Mouse (Mus musculus) spleen, adult 2 months (tissue): ENCODE data around the gene Ak2. TPM values are rescaled to one million over a fixed set of nuclear protein-coding genes. Genes with fewer than 3 reads are reported as not detected.

Source experiments
- DNase-seq, 2 experiments: peaks; one replicate each; pipeline versions ENCODE4 v3.0.0 to v3.0.0-alpha.2; 2012 to 2021; ENCODE audit warnings: low spot score in 2 of 2, low read depth in 1 of 2
- H3K27ac ChIP-seq: fragments of 200-500 bp; 2 replicates; pipeline ENCODE4 v1.5.1; 2012; ENCODE audit warnings: low read length, inconsistent platforms; ENCODE audit not compliant: insufficient read depth
- H3K27me3 ChIP-seq: fragments of 200-500 bp; 2 replicates; pipeline ENCODE4 v1.6.1; 2012; ENCODE audit warnings: mild to moderate bottlenecking, moderate library complexity, low read length, inconsistent platforms; ENCODE audit not compliant: control insufficient read depth, insufficient read depth
- H3K36me3 ChIP-seq: fragments of 200-500 bp; 2 replicates; pipeline ENCODE4 v1.6.1; 2012; ENCODE audit warnings: mild to moderate bottlenecking, low read length, inconsistent platforms; ENCODE audit not compliant: control insufficient read depth, insufficient read depth
- H3K4me1 ChIP-seq: fragments of 200-500 bp; 2 replicates; pipeline ENCODE4 v1.6.1; 2011; ENCODE audit warnings: inconsistent platforms; ENCODE audit not compliant: control insufficient read depth, insufficient read depth, insufficient read length
- H3K4me3 ChIP-seq: fragments of 200-500 bp; 2 replicates; pipeline ENCODE4 v1.5.1; 2011; ENCODE audit warnings: mild to moderate bottlenecking, inconsistent platforms; ENCODE audit not compliant: insufficient read depth, insufficient read length; ENCODE audit errors: extremely low read depth
- CTCF ChIP-seq: fragments of 200-500 bp; IDR thresholded peaks from 2 replicates; pipeline ENCODE4 v1.5.1; 2011; ENCODE audit warnings: mild to moderate bottlenecking, inconsistent platforms; ENCODE audit not compliant: insufficient read depth, insufficient read length, insufficient replicate concordance; ENCODE audit errors: extremely low read depth
- POLR2A ChIP-seq: fragments of 200-500 bp; IDR thresholded peaks from 2 replicates; pipeline ENCODE4 v1.6.1; 2011; ENCODE audit warnings: low read depth, low read length, inconsistent platforms
- whole genome bisulfite sequencing: fragments of 180-500 bp; shearing (Covaris S2); methylation state at CpG from one replicate; pipeline ENCODE4 v1.1.7; 2018; 5-methylcytosine and 5-hydroxymethylcytosine counted together
- polyA plus RNA-seq: library from polyadenylated mRNA; depleted of rRNA; stranded (reverse); fragments of >200 nt; gene quantifications from 2 replicates; pipeline ENCODE4 v1.2.3, GENCODE M21; 2012

Gene Ak2
- polyA plus RNA-seq, 1 experiment = 32.2 TPM

DNA sequence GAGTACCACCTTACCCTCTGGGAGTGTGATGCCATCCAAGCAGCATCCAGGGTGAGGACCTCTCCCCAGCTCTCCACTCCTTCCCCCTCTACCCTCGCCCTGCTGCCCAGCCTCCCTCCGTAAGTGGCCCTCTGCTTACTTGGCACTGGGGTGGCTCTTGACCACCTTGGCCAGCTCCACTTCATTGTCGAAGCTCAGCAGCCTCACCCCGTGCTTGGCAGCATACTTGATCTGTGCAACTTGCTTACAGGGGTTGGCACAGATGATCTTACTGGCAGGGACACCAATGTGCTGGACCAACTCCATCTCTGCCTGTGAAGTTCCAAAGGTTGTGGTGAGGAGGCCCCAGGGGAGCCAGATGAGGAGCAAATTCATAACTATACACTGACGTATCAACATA is 41.3 kb upstream of the Ak2 start:
- Histone ChIP-seq H3K27me3 (no peaks in the 10 kb centered on the region), H3K27ac (no peak overlapping the region), H3K4me1 (no peaks in the 10 kb centered on the region), H3K4me3 (no peak overlapping the region), H3K36me3 (no peaks in the 10 kb centered on the region)
- WGBS = 81% methylated on average over 5 of the region's 5 CpGs
- no peak for DNase-seq
- TF ChIP-seq CTCF (no peak), POLR2A (no peak)

- Histone ChIP-seq H3K36me3 (no peaks in the 10 kb centered on the region), H3K27me3 (no peaks in the 10 kb centered on the region), H3K27ac (no peak overlapping the region), H3K4me3 (no peak overlapping the region), H3K4me1 (no peaks in the 10 kb centered on the region)
- TF ChIP-seq POLR2A (no peak), CTCF (no peak)
- WGBS = 87% methylated on average over 5 of the region's 5 CpGs
- DNase-seq = no peak
These were observed 37.9 kb upstream of the Ak2 start for GRCm38 (mm10) chr4:128953851-128954250.

- DNase-seq = peak in 1 of 2 experiments; percentile 14
- H3K4me1 ChIP-seq = no peaks in the 10 kb centered on the region
- no peaks in the 10 kb centered on the region for H3K36me3 ChIP-seq
- 56% methylated on average over 11 of the region's 11 CpGs for WGBS
- no peak overlapping the region for H3K4me3 ChIP-seq
- no peak overlapping the region for H3K27ac ChIP-seq
- peaks cover 11% of the 10 kb centered on the region for H3K27me3 ChIP-seq
- TF ChIP-seq CTCF (peak; percentile 30; the same call in 1 of the 2 replicates), POLR2A (no peak)
These were observed 34.4 kb upstream of the Ak2 start for GRCm38 (mm10) chr4:128957155-128957911.

- Histone ChIP-seq H3K36me3 (no peaks in the 10 kb centered on the region), H3K27ac (no peak overlapping the region), H3K27me3 (peaks cover 15% of the 10 kb centered on the region), H3K4me1 (peaks cover 4% of the 10 kb centered on the region; the same call in 1 of the 2 replicates), H3K4me3 (no peak overlapping the region)
- DNase-seq = no peak
- TF ChIP-seq CTCF (no peak), POLR2A (no peak)
- 94% methylated on average over 11 of the region's 11 CpGs for WGBS
These were observed 33.6 kb upstream of the Ak2 start for GRCm38 (mm10) chr4:128958156-128958555.

GRCm38 (mm10) chr4:128958849-128959248 is 32.9 kb upstream of the Ak2 start:
- H3K4me1 ChIP-seq = peaks cover 4% of the 10 kb centered on the region; the same call in 1 of the 2 replicates
- no peaks in the 10 kb centered on the region for H3K36me3 ChIP-seq
- WGBS = 86% methylated on average over 8 of the region's 8 CpGs
- TF ChIP-seq CTCF = no peak
- no peak for TF ChIP-seq POLR2A
- no peak overlapping the region for H3K4me3 ChIP-seq
- no peak overlapping the region for H3K27ac ChIP-seq
- DNase-seq = no peak
- peaks cover 15% of the 10 kb centered on the region for H3K27me3 ChIP-seq

DNA sequence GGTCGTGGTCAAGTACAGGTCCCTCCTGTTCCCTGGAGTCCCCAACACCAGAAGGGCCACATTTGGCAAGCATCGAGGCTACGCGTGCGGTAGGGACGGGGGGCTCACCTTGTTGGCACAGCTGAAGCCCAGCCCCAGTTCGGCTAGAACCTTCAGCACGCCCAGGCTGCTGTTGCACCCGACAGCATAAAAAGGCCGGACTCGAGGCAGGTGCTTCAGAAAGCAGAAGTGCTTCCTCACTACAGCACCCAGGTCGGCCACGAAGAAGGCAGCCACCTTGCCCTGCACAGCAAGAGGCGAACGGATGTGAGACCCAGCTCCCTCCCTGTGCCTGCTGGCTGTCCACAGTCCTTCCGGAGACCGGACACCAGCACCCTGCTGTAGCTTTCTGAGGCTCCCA is 32.1 kb upstream of the Ak2 start:
- DNase-seq = no peak
- 41% methylated on average over 17 of the region's 17 CpGs for WGBS
- Histone ChIP-seq H3K4me1 (peaks cover 4% of the 10 kb centered on the region; the same call in 1 of the 2 replicates), H3K27me3 (peaks cover 15% of the 10 kb centered on the region), H3K4me3 (no peak overlapping the region), H3K36me3 (no peaks in the 10 kb centered on the region), H3K27ac (no peak overlapping the region)
- TF ChIP-seq CTCF = no peak
- no peak for TF ChIP-seq POLR2A
